Mouse (Mus musculus) midbrain, postnatal 0 days (tissue): ENCODE data around the gene Prom2. TPM values are rescaled to one million over a fixed set of nuclear protein-coding genes. Genes with fewer than 3 reads are reported as not detected.

Experiments
- ATAC-seq: fragments of 200-750 bp; cut with Nextera tagmentation; 2 replicates; pipeline ENCODE4 v1.8.0; 2017; ENCODE audit warnings: moderate number of reproducible peaks, mild to moderate bottlenecking, moderate TSS enrichment, moderate library complexity; ENCODE audit not compliant: low FRiP score
- DNase-seq: peaks from one replicate; pipeline ENCODE4 v3.0.0-alpha.2; 2015; ENCODE audit warnings: low spot score
- H3K27ac ChIP-seq: fragments of 300-500 bp; sonication (generic); 2 replicates; pipeline ENCODE4 v1.5.1; 2014; ENCODE audit warnings: low read depth, mild to moderate bottlenecking, low read length, mixed read lengths
- H3K27me3 ChIP-seq: fragments of 300-500 bp; sonication (generic); 2 replicates; pipeline ENCODE4 v1.6.1; 2014; ENCODE audit warnings: low read length, control low read depth, mixed read lengths; ENCODE audit not compliant: insufficient read depth
- H3K36me3 ChIP-seq: fragments of 300-500 bp; sonication (generic); 2 replicates; pipeline ENCODE4 v1.6.1; 2014; ENCODE audit warnings: low read length, control low read depth, mixed read lengths; ENCODE audit not compliant: insufficient read depth
- H3K4me1 ChIP-seq: fragments of 300-500 bp; sonication (generic); 2 replicates; pipeline ENCODE4 v1.6.1; 2014; ENCODE audit warnings: mild to moderate bottlenecking, control low read depth, antibody characterized with exemption, low read length, mixed read lengths; ENCODE audit not compliant: insufficient read depth
- H3K4me2 ChIP-seq: fragments of 300-500 bp; sonication (generic); 2 replicates; pipeline ENCODE4 v1.6.1; 2014; ENCODE audit warnings: low read depth, mild to moderate bottlenecking, low read length, mixed read lengths; ENCODE audit not compliant: poor library complexity, severe bottlenecking
- H3K4me3 ChIP-seq: fragments of 300-500 bp; sonication (generic); 2 replicates; pipeline ENCODE4 v1.5.1; 2014; ENCODE audit warnings: low read depth, mild to moderate bottlenecking, low read length, moderate library complexity
- H3K9ac ChIP-seq: fragments of 300-500 bp; sonication (generic); replicated peaks from 2 replicates; pipeline ENCODE4 v1.6.1; 2014; ENCODE audit warnings: mild to moderate bottlenecking, low read length, moderate library complexity, mixed read lengths; ENCODE audit not compliant: poor library complexity, severe bottlenecking
- H3K9me3 ChIP-seq: fragments of 300-500 bp; sonication (generic); 2 replicates; pipeline ENCODE4 v1.6.1; 2016; ENCODE audit warnings: low read length, control low read depth
- CTCF ChIP-seq: IDR thresholded peaks from 2 replicates; pipeline ENCODE4 v1.5.1; 2016; ENCODE audit warnings: antibody characterized with exemption, mild to moderate bottlenecking
- WGBS: fragments of 180-500 bp; shearing (Covaris S2); extraction: QIAGEN DNeasy Blood & Tissue Kit; methylation state at CpG from one replicate; pipeline ENCODE4 v1.1.7; 2014; 5-methylcytosine and 5-hydroxymethylcytosine counted together
- polyA plus RNA-seq: library from polyadenylated mRNA; unstranded; fragments of >200 nt; fragmentation: Nextera tagmentation; extraction: Ambion mirVana; gene quantifications from 2 replicates; pipeline ENCODE4 v1.2.1, GENCODE M21; 2015
- total RNA-seq: library from RNA; depleted of rRNA; stranded (reverse); fragments of >200 nt; gene quantifications from 2 replicates; pipeline ENCODE4 v1.2.3, GENCODE M21; 2014

Prom2 gene
- total and polyA plus RNA-seq, 2 experiments from 2014 or later: 0.09 to 0.44 TPM

GRCm38 (mm10) chr2:127514380-127515124 is 26.7 kb downstream of the Prom2 start:
- Histone ChIP-seq H3K27me3 (no peaks in the 10 kb centered on the region), H3K9me3 (no peaks in the 10 kb centered on the region), H3K4me2 (no peak overlapping the region), H3K36me3 (0 out of 2 replicates have a peak, but pooled peaks cover 8% of the 10 kb centered on the region), H3K27ac (no peak overlapping the region), H3K4me3 (no peak overlapping the region), H3K4me1 (peaks cover 3% of the 10 kb centered on the region; the same call in 1 of the 2 replicates), H3K9ac (no peak overlapping the region)
- ATAC-seq: no peak
- 73% methylated on average over 9 of the region's 9 CpGs for WGBS
- no peak for DNase-seq
- TF ChIP-seq CTCF: no peak

GRCm38 (mm10) chr2:127513244-127513643 is 28.0 kb downstream of the Prom2 start:
- ATAC-seq (no peak), DNase-seq (no peak)
- WGBS: 49% methylated on average over 3 of the region's 3 CpGs
- Histone ChIP-seq H3K4me1 (no peaks in the 10 kb centered on the region), H3K4me3 (no peak overlapping the region), H3K4me2 (no peak overlapping the region), H3K36me3 (0 out of 2 replicates have a peak, but pooled peaks cover 8% of the 10 kb centered on the region), H3K9me3 (no peaks in the 10 kb centered on the region), H3K27me3 (no peaks in the 10 kb centered on the region), H3K27ac (0 out of 2 replicates have a peak overlapping the region, but pooled peaks have one; percentile 3), H3K9ac (no peak overlapping the region)
- no peak for TF ChIP-seq CTCF

GRCm38 (mm10) chr2:127511426-127511825 is 29.8 kb downstream of the Prom2 start:
- Histone ChIP-seq H3K9me3 (no peaks in the 10 kb centered on the region), H3K4me3 (no peak overlapping the region), H3K36me3 (0 out of 2 replicates have a peak, but pooled peaks cover 11% of the 10 kb centered on the region), H3K27ac (no peak overlapping the region), H3K9ac (no peak overlapping the region), H3K4me1 (0 out of 2 replicates have a peak, but pooled peaks cover 3% of the 10 kb centered on the region), H3K4me2 (no peak overlapping the region), H3K27me3 (no peaks in the 10 kb centered on the region)
- TF ChIP-seq CTCF: no peak
- DNase-seq: peak; percentile 24
- 46% methylated on average over 4 of the region's 4 CpGs for WGBS
- no peak for ATAC-seq

GRCm38 (mm10) chr2:127507967-127508660 is 33.2 kb downstream of the Prom2 start:
- DNase-seq (peak; percentile 63), ATAC-seq (no peak)
- H3K4me2 ChIP-seq: no peak overlapping the region
- H3K4me1 ChIP-seq: 0 out of 2 replicates have a peak, but pooled peaks cover 3% of the 10 kb centered on the region
- TF ChIP-seq CTCF: no peak
- peak overlapping the region; percentile 55 for H3K27ac ChIP-seq
- no peaks in the 10 kb centered on the region for H3K27me3 ChIP-seq
- WGBS: 63% methylated on average over 7 of the region's 7 CpGs
- no peak overlapping the region for H3K9ac ChIP-seq
- H3K9me3 ChIP-seq: no peaks in the 10 kb centered on the region
- H3K4me3 ChIP-seq: no peak overlapping the region
- H3K36me3 ChIP-seq: 0 out of 2 replicates have a peak, but pooled peaks cover 11% of the 10 kb centered on the region

- DNase-seq (peak; percentile 86), ATAC-seq (peak; percentile 67; the same call in 1 of the 2 replicates)
- 0 out of 2 replicates have a peak, but pooled peaks cover 11% of the 10 kb centered on the region for H3K36me3 ChIP-seq
- H3K9ac ChIP-seq: no peak overlapping the region
- H3K27ac ChIP-seq: no peak overlapping the region
- H3K9me3 ChIP-seq: no peaks in the 10 kb centered on the region
- 0 out of 2 replicates have a peak, but pooled peaks cover 3% of the 10 kb centered on the region for H3K4me1 ChIP-seq
- H3K4me3 ChIP-seq: no peak overlapping the region
- WGBS: 39% methylated on average over 7 of the region's 7 CpGs
- peak; percentile 95 for TF ChIP-seq CTCF
- H3K27me3 ChIP-seq: no peaks in the 10 kb centered on the region
- H3K4me2 ChIP-seq: no peak overlapping the region
Observed at GRCm38 (mm10) chr2:127507077-127507774, 34.0 kb downstream of the Prom2 start.
